Mouse (Mus musculus): ENCODE measurements around the gene Eif4e. TPM values are rescaled to one million over a fixed set of nuclear protein-coding genes. Genes with fewer than 3 reads are reported as not detected.

Eif4e gene
- polyA plus RNA-seq, 1 experiment: 280 TPM

- no peak for TF ChIP-seq CTCF (IDR thresholded peaks at IDR 0.05; ENCODE audit: borderline replicate concordance, insufficient read depth, low read length)
- TF ChIP-seq POLR2A (IDR thresholded peaks at IDR 0.05; ENCODE audit: low read depth, low read length): no peak
- H3K27ac ChIP-seq (ENCODE audit: insufficient read depth, low read length): no peak overlapping the region
- H3K4me3 ChIP-seq (ENCODE audit: insufficient read depth, low read length): no peak overlapping the region
These were observed 34.3 kb downstream of the Eif4e start for GRCm38 (mm10) chr3:138560242-138560641.

GRCm38 (mm10) chr3:138560886-138561285, 34.9 kb downstream of the Eif4e start:
- no peak for TF ChIP-seq POLR2A (IDR thresholded peaks at IDR 0.05; ENCODE audit: low read depth, low read length)
- H3K4me1 ChIP-seq (ENCODE audit: control insufficient read depth, insufficient read depth, low read length): no peaks in the 10 kb centered on the region
- no peak overlapping the region for H3K4me3 ChIP-seq (ENCODE audit: insufficient read depth, low read length)
- H3K27ac ChIP-seq (ENCODE audit: insufficient read depth, low read length): no peak overlapping the region

More at GRCm38 (mm10) chr3:138560242-138560641, 34.3 kb downstream of the Eif4e start:
- no peaks in the 10 kb centered on the region for H3K4me1 ChIP-seq (ENCODE audit: control insufficient read depth, insufficient read depth, low read length)

GRCm38 (mm10) chr3:138578867-138579266, 52.9 kb downstream of the Eif4e start:
- H3K4me1 ChIP-seq (ENCODE audit: control insufficient read depth, insufficient read depth, low read length): no peaks in the 10 kb centered on the region

GRCm38 (mm10) chr3:138586213-138586612, 60.2 kb downstream of the Eif4e start:
- TF ChIP-seq POLR2A (IDR thresholded peaks at IDR 0.05; ENCODE audit: low read depth, low read length): no peak
- no peak for TF ChIP-seq CTCF (IDR thresholded peaks at IDR 0.05; ENCODE audit: borderline replicate concordance, insufficient read depth, low read length)
- no peaks in the 10 kb centered on the region for H3K4me1 ChIP-seq (ENCODE audit: control insufficient read depth, insufficient read depth, low read length)
- no peak overlapping the region for H3K4me3 ChIP-seq (ENCODE audit: insufficient read depth, low read length)
- H3K27ac ChIP-seq (ENCODE audit: insufficient read depth, low read length): no peak overlapping the region

More at GRCm38 (mm10) chr3:138578867-138579266, 52.9 kb downstream of the Eif4e start:
- Histone ChIP-seq H3K27ac (ENCODE audit: insufficient read depth, low read length) (no peak overlapping the region), H3K4me3 (ENCODE audit: insufficient read depth, low read length) (no peak overlapping the region)
- TF ChIP-seq POLR2A (IDR thresholded peaks at IDR 0.05; ENCODE audit: low read depth, low read length): no peak
- no peak for TF ChIP-seq CTCF (IDR thresholded peaks at IDR 0.05; ENCODE audit: borderline replicate concordance, insufficient read depth, low read length)

- Histone ChIP-seq H3K4me3 (ENCODE audit: insufficient read depth, low read length) (no peak overlapping the region), H3K4me1 (ENCODE audit: control insufficient read depth, insufficient read depth, low read length) (no peaks in the 10 kb centered on the region), H3K27ac (ENCODE audit: insufficient read depth, low read length) (no peak overlapping the region)
- TF ChIP-seq CTCF (IDR thresholded peaks at IDR 0.05; ENCODE audit: borderline replicate concordance, insufficient read depth, low read length) (no peak), POLR2A (IDR thresholded peaks at IDR 0.05; ENCODE audit: low read depth, low read length) (no peak)
These were observed 61.2 kb downstream of the Eif4e start for GRCm38 (mm10) chr3:138587137-138587536.

- Histone ChIP-seq H3K27ac (ENCODE audit: insufficient read depth, low read length) (no peak overlapping the region), H3K4me3 (ENCODE audit: insufficient read depth, low read length) (no peak overlapping the region), H3K4me1 (ENCODE audit: control insufficient read depth, insufficient read depth, low read length) (no peaks in the 10 kb centered on the region)
- no peak for TF ChIP-seq POLR2A (IDR thresholded peaks at IDR 0.05; ENCODE audit: low read depth, low read length)
- no peak for TF ChIP-seq CTCF (IDR thresholded peaks at IDR 0.05; ENCODE audit: borderline replicate concordance, insufficient read depth, low read length)
These were observed 62.0 kb downstream of the Eif4e start for GRCm38 (mm10) chr3:138588001-138588400.

- TF ChIP-seq POLR2A (IDR thresholded peaks at IDR 0.05; ENCODE audit: low read depth, low read length): no peak
- no peak for TF ChIP-seq CTCF (IDR thresholded peaks at IDR 0.05; ENCODE audit: borderline replicate concordance, insufficient read depth, low read length)
- no peaks in the 10 kb centered on the region for H3K4me1 ChIP-seq (ENCODE audit: control insufficient read depth, insufficient read depth, low read length)
- H3K27ac ChIP-seq (ENCODE audit: insufficient read depth, low read length): no peak overlapping the region
- no peak overlapping the region for H3K4me3 ChIP-seq (ENCODE audit: insufficient read depth, low read length)
These were observed 65.0 kb downstream of the Eif4e start for GRCm38 (mm10) chr3:138591002-138591401.

- Histone ChIP-seq H3K4me1 (ENCODE audit: control insufficient read depth, insufficient read depth, low read length) (no peaks in the 10 kb centered on the region), H3K27ac (ENCODE audit: insufficient read depth, low read length) (no peak overlapping the region), H3K4me3 (ENCODE audit: insufficient read depth, low read length) (no peak overlapping the region)
- no peak for TF ChIP-seq POLR2A (IDR thresholded peaks at IDR 0.05; ENCODE audit: low read depth, low read length)
- no peak for TF ChIP-seq CTCF (IDR thresholded peaks at IDR 0.05; ENCODE audit: borderline replicate concordance, insufficient read depth, low read length)
These were observed 65.9 kb downstream of the Eif4e start for GRCm38 (mm10) chr3:138591806-138592365.

GRCm38 (mm10) chr3:138593131-138593530, 67.2 kb downstream of the Eif4e start:
- H3K4me3 ChIP-seq (ENCODE audit: insufficient read depth, low read length): no peak overlapping the region
- no peak overlapping the region for H3K27ac ChIP-seq (ENCODE audit: insufficient read depth, low read length)
- H3K4me1 ChIP-seq (ENCODE audit: control insufficient read depth, insufficient read depth, low read length): no peaks in the 10 kb centered on the region
- TF ChIP-seq CTCF (IDR thresholded peaks at IDR 0.05; ENCODE audit: borderline replicate concordance, insufficient read depth, low read length): no peak
- TF ChIP-seq POLR2A (IDR thresholded peaks at IDR 0.05; ENCODE audit: low read depth, low read length): no peak

GRCm38 (mm10) chr3:138593911-138594310, 67.9 kb downstream of the Eif4e start:
- no peak overlapping the region for H3K27ac ChIP-seq (ENCODE audit: insufficient read depth, low read length)
- TF ChIP-seq CTCF (IDR thresholded peaks at IDR 0.05; ENCODE audit: borderline replicate concordance, insufficient read depth, low read length) (no peak), POLR2A (IDR thresholded peaks at IDR 0.05; ENCODE audit: low read depth, low read length) (no peak)
- H3K4me3 ChIP-seq (ENCODE audit: insufficient read depth, low read length): no peak overlapping the region
- no peaks in the 10 kb centered on the region for H3K4me1 ChIP-seq (ENCODE audit: control insufficient read depth, insufficient read depth, low read length)
